Mouse (Mus musculus) liver, adult 2 months (tissue): Measurements from ENCODE around the gene Rap1gds1.

Experiments
- CTCF ChIP-seq: fragments of 200-500 bp; IDR thresholded peaks from 2 replicates; pipeline ENCODE4 v1.5.1; 2011; ENCODE audit warnings: low read depth, low read length, control low read depth
- POLR2A ChIP-seq: fragments of 200-500 bp; IDR thresholded peaks from 2 replicates; pipeline ENCODE4 v1.6.1; 2011; ENCODE audit warnings: low read length, control low read depth; ENCODE audit not compliant: insufficient read depth; ENCODE audit errors: extremely low read depth

DNA sequence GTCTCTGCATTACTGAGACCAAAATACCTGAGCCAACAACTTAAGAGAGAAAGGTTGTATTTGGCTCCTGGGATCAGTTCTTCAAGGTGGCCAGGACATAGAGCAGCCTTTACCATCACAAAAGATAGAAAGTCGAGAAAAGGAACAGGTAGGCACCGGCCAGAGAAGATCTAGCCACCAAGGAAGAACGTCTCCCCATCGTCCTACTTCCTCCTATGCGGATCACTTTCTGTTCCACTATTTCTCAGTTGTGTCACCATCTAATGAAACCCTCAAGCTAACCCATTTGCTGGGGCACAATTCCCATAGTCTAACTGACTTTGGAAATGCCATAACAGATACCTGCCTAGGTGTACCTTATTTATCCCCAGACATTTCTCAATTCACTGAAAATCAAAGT lies 24.3 kb upstream of the Rap1gds1 start:
- TF ChIP-seq POLR2A (no peak), CTCF (no peak)
